Mouse (Mus musculus) small intestine, adult 2 months (tissue): ENCODE measurements around the gene Cdh4.

Experiments used
- CTCF ChIP-seq: fragments of 200-500 bp; IDR thresholded peaks from 2 replicates; pipeline ENCODE4 v1.5.1; 2012; ENCODE audit warnings: low read depth, mild to moderate bottlenecking, control low read depth, inconsistent platforms, low read length, moderate library complexity, mixed read lengths; ENCODE audit not compliant: insufficient replicate concordance, insufficient read length; ENCODE audit errors: extremely low read depth
- POLR2A ChIP-seq: fragments of 200-500 bp; IDR thresholded peaks from 2 replicates; pipeline ENCODE4 v1.6.1; 2012; ENCODE audit warnings: low read depth, mild to moderate bottlenecking, control low read depth, inconsistent platforms, low read length, moderate library complexity

- no peak for TF ChIP-seq POLR2A
- TF ChIP-seq CTCF, result no peak
Observed at GRCm38 (mm10) chr2:179587069-179587468, 144.8 kb downstream of the Cdh4 start.
